Mouse (Mus musculus) brain, embryonic 18.5 days (tissue): ENCODE measurements around the gene Rbm19.
"Not testable (repeated sequence)": the region's sequence is repeated elsewhere in the genome, so short reads cannot be mapped to it uniquely, and the experiment has no call there.

Experiments
- DNase-seq: peaks from one replicate; pipeline ENCODE4 v3.0.0-alpha.2; 2012; ENCODE audit warnings: low read depth, low spot score

The Rbm19 gene

DNA sequence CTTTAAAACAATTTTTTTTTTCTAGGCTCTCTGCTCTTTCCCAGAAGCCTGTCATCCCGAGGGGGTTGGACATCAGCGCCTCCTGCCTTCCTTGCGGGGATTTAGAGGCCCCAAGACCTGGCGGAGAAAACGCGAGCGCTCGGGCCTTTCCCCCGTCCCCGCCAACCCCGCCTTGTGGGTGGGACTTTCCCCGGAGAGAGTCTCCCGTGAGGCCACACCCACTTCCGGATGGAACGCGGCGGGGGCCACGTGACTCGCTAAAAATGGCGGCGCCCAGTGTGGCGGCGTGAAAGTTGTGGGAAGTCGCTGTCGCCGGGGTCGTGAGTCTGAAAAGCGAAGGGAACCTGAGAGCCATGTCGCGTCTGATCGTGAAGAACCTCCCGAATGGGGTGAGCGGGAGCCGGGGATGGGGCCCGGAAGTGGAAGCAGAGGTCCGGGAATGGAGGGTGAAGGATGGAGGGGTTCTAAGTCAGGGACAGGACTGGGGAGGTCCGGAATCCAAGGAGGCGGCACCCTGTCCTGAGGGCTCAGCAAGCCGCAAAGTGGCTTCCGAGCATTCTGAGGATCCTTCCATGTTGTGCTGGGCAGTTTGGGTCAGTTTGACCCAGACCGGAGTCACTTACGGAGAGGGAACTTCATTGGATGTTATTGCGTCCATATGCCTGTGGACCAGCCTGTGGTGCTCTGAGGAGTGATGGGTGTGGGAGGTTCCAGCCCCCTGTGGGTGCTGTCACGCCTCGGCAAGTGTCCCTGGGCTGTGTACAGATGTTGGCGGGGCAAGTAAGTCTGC is at the start of gene Rbm19:
Rbm19 (plus strand) TSS at position 205 of the 790 bp plus-strand sequence.
- DNase-seq, result peak; percentile 79

DNA sequence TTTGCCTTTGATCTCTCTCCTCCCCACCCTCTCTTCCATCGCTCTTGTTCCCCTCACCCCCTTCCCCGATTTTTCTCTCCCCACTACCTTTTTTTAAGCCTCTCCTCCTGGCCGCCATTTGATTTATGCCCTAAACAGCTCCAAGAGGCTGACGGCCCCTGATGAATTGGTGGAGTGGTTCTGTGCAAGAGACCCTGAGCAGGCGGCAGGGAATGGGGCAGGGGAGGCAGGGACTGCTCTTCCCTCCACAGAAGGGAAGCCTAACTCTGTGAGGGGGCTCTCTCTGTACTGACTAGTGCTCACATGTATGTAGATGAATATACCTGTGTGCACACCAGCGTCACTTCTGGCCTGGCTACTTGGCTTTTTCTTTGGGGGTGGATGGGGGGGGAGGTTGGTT is 49.0 kb upstream of the Rbm19 start:
- DNase-seq, result no peak

DNA sequence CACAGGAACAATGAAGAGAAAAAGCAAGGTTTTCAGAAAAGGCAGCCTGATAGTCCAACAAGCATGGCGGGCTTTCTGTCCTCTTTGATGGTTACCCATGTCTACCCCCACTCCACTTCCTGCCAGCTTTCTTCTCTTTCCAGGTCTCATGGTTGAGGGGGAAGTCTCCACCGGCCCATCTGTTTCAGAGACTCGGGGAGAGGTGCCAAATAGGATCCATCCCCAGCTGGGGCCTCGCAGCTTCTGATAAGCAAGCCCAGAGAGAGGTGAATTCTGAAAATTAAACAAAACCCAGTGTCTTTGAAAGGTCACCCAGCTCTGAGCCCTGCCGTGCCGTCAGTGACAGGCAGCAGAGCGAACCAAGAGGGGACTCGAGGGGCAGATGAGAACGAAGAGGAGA is 42.2 kb upstream of the Rbm19 start:
- DNase-seq, result no peak

DNA sequence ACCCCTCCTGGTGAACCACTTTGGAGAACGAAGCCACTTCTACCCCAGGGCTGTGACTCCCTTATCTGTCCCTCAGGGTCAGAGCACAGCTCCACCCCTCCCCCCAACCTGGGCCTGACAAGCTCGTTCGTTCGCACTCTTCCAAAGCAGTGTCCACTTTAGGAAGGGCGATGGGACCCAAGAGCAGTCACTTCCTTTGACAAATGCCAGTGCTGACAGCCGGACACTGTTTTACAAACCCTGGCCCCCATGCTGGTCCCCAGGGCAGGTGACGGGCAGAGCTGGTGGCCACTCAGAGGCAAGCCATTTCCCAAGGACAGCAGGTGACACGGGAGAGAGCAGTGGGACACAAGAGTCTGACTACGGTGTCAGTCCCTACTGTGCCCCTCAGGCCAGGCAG is 36.2 kb upstream of the Rbm19 start:
- DNase-seq, result no peak

DNA sequence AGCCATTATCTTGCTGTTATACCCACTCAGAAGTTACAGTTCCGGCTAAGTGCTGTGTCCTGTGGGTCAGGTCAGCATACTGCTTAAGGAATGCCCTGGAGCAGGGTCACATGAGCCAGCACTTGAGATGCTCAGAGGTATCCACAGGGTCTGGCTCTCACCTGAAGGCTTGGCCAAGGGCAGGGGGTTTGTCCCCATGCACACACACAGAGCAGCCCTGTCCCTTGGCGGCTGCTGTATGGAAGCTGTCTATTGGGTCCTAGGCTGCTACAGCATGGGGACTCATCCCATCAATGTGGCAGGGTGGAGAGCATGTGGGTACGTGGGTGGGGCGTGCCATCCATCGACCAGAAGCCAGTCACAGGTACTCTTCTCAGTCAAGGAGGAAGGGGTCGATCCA is 35.8 kb upstream of the Rbm19 start:
- DNase-seq, result no peak

DNA sequence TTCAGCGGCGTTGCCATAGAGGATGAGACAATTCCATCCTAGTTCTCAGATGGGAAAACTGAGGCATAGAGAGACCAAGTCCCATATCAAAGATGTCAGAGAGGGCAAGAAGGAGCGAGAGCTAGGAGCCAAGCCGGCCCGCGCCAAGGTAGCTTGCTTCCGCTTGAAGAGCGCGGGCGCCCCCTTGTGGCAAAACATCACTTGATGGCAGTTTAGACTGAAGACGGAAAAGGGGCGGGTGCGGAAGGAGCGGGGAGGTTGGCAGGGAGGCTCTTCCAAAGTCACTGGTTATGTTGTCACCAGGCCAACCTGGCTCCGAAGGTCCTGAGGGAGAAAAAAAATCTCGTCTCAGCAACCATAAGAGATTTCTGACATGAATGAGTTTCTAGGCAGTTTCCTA is 27.7 kb upstream of the Rbm19 start:
- peak; percentile 32 for DNase-seq

DNA sequence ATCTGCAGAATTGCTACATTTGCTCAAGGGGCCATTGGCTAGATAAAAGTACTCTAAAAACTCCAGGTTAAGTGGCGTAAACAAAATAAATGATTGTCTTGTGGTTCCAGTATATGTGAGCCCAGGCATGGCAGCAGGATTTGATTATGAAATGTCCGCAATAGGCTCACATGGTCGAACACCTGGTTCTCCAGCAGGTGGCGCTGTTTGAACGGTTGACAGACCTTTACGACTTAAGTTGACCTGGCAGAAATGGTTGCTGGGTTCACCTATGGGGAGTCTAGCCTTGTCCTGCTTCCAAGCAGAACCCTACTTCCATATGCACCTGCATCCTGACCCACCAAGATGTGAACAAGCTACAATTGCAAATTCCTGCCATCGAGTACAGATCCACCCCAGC is 21.7 kb upstream of the Rbm19 start:
- DNase-seq, result no peak

DNA sequence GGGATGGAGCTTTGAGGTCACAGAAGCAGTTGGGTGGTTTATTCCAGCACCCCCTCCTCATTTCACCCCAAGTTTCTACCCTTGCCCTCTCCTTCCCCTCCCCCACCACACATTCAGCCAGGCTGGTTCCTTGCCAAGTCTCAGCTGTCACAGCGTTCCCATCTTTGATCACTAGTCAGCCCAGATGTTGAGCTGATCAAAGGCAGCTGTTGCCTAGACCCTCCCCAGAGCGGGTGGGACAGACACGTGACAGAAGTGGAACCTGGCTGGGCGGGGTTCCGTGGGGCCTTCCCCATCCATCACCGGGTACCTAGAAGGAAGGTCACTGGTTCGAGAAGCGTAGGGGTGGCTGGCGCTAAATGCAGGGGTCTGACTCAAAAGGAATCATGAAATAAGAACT is 19.2 kb upstream of the Rbm19 start:
- DNase-seq, result no peak

DNA sequence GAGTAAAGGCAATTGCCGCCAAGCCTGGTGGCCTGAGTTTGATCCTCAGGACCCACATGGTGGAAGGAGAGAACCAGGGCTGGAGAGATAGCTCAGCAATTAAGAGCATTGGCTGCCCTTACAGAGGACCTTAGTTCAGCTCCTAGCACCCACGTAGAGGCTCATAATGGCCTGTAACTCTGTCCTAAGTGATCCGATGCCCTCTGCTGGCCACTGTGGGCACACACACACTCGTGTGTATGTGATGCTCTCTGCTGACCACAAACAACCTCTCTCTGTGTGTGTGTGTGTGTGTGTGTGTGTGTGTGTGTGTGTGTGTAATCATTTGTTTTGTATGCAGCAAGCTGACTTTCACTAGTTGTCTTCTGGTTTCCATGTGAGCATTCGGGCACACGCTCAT is 15.5 kb upstream of the Rbm19 start:
- DNase-seq, result no peak

DNA sequence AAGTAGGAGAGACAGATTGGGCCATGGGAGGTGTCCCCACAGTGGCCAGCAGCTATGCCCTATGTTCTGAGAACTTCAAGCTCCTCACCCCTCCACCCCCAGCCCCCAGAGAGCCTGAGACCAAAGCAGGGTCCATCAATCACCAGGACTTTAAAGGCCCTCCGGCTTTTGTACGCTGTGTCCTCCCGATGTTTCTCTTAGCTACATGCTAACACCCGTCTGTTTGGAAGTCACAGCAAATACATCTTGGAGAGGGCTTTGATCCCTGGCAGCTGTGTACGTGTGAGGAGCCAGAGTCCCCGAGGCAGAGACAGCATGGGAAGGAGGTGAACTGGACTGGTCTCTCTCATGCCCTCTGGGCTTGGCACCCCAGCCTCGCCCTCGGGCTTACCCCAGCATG is 14.2 kb upstream of the Rbm19 start:
- no peak for DNase-seq

DNA sequence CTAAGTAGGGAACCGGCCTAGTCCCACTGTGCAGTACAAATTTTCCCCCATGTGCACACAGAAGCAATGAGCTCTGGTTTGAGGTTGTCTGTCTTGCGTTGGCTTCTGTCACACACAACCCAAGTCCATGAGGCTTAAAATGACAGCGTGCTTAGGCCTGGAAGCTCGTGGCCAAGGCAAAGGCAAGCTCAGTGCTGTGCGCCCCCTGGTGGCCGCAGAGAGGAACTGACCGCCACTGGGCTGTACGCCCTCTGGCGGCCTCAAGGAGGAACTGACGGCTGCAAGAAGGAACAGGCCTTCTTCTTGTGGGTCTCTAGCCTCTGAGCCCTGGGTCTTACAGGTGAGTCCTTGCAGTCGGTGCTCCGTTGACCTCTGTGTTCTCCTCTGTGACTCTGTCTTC is 13.5 kb upstream of the Rbm19 start:
- DNase-seq, result no peak

DNA sequence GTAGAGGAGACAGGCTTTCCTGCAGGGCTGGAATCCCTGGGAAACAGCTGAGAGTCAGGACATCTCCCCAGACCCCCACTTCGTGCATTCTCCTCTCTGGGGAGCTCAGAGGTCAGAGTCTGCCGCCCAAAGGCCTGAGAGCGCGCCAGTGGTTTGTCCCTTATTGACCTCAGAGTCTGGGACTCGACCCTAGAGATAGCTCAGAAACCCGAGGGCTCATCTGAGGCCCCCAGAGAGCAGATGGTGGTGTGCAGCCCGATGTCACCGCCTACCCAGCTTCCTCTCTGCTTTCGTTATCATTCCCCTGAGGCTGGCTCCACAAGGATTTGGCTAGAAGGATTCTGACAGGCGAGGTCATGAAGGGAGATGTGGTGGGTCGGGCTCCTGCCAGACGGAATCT is 12.8 kb upstream of the Rbm19 start:
- DNase-seq, result no peak

DNA sequence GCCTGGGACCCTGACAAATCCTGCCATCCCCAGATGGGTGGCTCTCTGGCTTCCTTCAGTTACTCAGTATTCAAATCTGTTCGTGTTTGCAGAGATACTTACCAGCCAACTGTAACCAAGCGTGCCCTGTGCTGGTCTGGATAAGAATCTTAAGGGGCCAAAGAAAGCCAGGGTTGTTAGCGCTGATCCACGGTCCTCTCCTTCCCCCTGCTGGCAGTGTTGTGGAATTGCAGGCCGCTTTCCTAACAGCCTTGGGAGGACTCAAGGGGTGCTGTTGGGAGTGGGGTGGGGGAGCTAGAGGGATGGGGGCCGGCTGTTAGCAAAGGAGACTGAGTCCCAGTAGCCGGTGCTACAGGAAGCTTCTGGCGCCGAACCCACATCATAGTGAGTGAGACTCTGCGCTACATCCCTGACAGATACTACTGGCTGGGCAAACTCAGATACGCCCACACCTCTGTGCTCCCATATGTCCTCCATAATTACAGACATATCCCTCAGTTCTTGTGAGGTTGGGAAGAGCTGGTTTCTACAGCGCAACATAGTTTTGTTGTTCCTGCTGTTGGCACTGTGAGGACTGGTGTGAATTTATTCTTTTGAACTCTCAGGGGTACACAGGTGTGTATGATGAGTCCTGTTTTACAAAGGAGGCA is 9.7 kb upstream of the Rbm19 start:
- no peak for DNase-seq

DNA sequence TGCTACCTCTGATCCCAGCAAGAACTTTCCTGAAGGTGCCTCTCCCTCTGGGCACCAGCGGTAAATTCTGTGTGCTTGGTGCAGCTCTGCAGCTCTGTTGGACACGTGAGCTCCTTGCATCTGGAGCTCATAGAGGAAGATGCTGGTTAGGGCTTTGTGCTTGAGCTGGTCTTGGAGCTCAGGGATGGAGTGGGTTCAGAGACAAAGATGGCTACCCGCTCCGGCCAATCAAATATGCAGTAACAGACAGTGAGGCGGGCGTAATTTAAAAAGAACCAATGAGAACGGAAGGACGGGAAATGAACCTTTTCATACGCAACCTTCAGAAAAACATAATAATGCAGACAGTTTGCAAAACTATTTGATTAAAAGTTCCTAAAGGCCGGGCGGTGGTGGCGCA is 1.9 kb upstream of the Rbm19 start:
- no peak for DNase-seq

DNA sequence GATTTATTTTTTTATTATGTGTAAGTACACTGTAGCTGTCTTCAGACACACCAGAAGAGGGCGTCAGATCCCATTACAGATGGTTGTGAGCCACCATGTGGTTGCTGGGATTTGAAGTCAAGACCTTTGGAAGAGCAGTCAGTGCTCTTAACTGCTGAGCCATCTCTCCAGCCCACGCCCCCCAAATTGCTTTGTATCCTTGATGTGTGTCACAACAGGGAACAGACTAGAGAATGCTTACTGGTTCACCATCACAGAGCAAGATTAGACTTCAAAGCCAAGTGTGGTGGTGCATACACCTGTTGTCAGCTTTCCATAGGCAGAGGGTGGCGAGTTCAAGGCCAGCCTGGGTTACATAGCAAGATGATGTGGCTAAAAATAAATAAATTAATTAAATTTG is 896 bp downstream of the Rbm19 start:
- DNase-seq, result not testable (repeated sequence)

DNA sequence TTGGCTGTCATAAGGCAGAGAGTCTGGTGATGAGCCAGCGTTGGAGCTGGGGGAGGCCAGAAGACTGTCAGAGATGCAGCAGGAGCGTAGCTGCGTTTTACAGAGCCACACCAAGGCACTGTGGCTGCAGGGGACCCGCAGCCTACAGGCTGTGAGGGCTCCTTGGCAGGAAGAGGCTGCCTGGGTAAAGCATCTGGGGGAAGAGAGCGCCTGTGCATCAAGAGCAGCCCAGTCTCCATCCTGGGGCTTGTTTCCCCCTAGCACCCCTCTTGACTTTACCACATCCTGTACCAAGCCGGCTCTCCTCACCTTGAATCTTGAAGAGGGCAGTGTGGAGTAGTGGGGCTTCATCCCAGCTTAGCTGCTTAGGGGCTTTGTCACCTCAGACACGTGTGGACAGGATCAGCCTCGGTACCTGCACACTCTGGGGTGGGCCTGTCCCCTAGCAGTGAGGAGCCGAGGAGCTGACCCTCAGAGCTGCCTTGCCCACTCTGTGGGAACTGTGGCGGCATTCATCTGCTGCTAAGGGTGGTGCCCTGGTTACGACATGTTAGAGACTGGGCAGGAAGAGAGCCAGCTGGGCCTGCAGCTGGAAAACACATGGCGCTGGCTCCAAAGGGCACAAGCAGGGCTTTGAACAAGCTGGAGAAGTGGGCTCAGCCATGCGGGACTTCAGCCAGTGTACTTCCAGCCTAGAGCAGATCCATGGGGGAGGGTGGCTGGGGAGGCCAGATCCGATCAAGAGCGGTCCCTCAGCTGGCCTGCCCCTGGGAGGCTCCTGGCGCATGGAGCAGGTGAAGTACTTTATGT is 8.8 kb downstream of the Rbm19 start:
- DNase-seq, result no peak

DNA sequence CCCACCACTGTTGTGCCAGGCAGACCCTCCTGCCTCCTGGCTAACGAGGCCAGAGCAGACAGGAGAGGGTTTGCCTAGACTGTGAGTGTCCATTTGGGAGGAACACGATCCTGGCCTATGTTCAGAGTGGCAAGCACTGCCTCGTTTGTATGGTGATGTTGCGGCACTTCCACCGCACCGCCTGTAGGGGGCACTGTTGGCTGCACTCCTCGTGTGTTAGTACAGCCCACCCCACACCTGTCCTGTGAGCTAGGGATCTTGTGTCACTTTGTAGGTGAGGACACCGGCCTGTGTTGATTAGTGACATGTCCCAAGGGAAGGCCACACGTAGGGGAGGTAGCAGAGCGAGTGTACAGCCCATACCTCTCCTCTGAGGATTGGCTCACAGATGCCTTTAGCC is 11.4 kb downstream of the Rbm19 start:
- DNase-seq, result no peak

DNA sequence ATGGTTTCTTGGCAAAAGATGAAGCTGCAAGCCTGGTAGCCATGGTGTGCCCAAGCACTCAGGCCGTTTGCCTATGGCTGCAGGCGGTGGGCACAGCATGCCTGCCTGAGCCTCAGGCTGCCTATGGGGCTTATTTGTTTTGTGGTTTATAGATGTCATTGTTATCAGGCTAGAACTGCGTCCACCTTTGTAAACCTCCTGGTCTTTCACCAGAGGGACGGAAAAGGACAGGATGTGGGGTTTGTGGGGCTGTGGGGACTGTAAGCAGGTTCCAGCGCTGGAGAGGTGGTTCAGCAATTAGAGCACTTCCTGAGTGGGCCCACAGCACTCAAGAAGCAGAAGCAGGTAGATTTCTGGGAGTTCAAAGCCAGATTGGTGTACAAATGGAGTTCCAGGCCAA is 12.2 kb downstream of the Rbm19 start:
- DNase-seq, result no peak

DNA sequence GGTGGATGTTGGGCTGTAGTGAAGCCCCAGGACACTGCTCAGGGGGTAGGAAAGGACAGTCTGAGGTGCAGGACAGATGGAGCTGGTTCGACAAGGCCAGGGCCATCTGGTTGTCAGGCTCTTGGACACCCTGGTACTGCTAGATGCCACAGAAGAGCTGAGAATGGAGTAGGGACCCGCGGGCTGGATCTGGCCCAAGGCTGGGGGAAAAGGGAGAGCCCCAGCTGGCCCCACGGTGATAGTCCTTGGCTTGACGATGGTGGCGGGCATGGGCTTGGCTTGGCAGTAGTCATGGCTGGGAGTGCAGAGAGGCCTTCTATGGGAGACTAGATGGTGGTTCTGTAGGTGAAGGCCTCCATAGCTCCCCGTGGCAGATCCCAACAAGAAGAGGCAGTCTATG is 12.8 kb downstream of the Rbm19 start:
- no peak for DNase-seq

DNA sequence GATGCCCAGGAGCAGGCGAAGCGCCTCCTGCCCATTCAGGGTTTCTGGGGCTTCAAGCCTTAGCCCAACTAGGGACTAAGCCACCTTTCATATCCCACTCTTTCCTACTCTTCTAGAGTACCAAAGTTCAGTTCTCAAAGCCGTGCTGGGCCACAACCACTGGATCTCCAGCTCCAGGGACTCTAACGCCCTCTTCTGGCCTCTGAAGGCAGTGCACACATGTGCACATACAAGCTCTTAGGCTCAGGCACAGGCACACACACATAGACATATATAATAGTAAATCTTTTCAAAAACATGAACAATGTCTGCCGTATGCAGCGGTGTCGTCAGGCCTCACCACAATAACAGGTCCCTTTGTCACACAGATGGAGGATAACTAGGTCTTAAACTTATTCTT is 13.5 kb downstream of the Rbm19 start:
- no peak for DNase-seq

DNA sequence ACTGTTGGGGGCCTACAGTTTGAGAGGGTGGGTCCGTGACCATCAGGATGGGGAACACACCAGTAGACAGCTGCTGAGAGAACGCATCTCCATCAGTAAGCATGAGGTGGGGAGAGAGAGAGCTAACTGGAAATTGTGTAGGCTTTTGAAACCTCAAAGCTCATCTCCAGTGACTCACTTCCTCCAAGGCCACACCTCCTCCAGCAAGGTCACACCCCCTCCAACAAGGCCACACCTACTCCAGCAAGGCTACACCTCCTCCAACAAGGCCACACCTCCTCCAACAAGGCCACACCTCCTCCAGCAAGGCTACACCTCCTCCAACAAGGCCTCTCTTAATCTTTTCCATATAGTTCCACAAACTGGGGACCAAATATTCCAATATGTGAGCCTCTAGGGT is 13.9 kb downstream of the Rbm19 start:
- no peak for DNase-seq

DNA sequence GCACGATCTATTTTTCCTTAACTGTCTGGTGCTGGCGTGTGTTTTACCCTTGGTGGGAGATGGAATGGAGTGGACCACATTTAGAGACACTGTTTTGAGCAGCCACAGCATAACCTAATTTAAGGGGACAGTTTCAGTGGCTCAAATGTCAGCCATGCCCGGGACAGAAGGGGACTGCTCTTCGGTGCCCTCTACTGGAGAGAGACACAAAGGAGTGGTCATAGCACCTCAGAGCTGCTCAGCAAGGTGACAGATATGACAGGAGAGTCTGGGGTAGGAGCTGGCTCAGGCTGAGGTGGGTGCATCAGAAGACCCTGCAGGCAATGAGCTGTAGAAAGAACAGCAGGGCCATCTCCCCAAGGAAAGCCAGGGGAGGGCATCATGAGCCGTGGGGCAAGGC is 15.3 kb downstream of the Rbm19 start:
- no peak for DNase-seq

DNA sequence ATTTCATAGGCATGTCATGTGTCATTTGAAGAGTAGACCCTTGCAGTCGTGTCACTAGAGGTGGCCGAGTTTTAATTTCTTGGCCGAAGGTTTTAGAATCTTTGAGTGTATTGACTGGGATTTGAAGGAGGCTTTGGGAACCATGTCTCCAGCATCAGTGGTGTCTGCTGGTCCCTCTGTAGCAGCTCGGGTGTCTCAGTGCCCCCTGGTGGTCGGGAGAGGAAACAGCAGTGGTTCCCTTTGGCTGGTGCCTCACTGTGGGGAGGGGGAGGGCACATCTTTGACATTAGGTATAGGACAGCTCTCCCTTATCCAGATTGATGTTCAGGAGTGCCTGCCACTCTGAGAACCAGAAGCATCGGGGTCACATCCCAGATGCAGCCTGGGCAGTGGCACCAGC is 17.7 kb downstream of the Rbm19 start:
- no peak for DNase-seq
